Mouse (Mus musculus): Measurements from ENCODE around the gene Cd300ld3.

DNA sequence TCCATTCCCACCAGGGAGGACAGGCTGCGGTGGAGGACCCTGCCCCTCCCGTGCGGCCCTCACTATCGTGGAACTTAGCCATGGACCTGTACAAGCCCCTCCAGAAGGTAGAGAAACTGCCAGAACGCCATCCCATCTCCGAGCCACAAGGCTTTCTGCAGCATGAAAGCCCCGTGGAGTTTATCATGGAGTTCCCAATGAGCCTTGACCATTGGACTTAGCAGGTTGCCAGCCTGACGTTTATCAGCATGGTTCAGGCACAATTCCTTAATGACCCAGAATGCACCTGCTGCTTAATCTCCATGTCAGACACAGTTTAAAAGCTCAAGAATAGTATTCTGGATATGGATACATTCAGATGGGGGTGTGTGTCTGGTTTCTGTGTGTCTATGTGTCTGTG, 36.9 kb upstream of the Cd300ld3 start:
- TF ChIP-seq POLR2A (IDR thresholded peaks at IDR 0.05; ENCODE audit: control insufficient read depth, low read depth, low read length), result no peak
- no peak for TF ChIP-seq CTCF (IDR thresholded peaks at IDR 0.05; ENCODE audit: control insufficient read depth, insufficient read depth, insufficient replicate concordance, low read depth, low read length)
